Mouse (Mus musculus): Measurements from ENCODE around the gene Amd1. TPM values are rescaled to one million over a fixed set of nuclear protein-coding genes. Genes with fewer than 3 reads are reported as not detected.
A peak's percentile ranks its signal among the peaks of the same experiment; 100 is the strongest.

The Amd1 gene
- polyA plus RNA-seq, 1 experiment from 2014 or later, result 41.9 TPM

- no peak overlapping the region for H3K9ac ChIP-seq
- 0 out of 2 replicates have a peak, but pooled peaks cover 5% of the 10 kb centered on the region for H3K27me3 ChIP-seq
- no peaks in the 10 kb centered on the region for H3K9me3 ChIP-seq (replicated peaks)
- no peak for ATAC-seq (ENCODE audit: insufficient read depth)
- H3K4me2 ChIP-seq, result no peak overlapping the region
- H3K4me1 ChIP-seq (replicated peaks), result peaks cover 14% of the 10 kb centered on the region
- peaks cover 59% of the 10 kb centered on the region for H3K36me3 ChIP-seq (replicated peaks)
- H3K27ac ChIP-seq (replicated peaks), result no peak overlapping the region
- 75% methylated on average over 9 of the region's 9 CpGs for WGBS (ENCODE audit: insufficient replicate concordance)
- no peak overlapping the region for H3K4me3 ChIP-seq (replicated peaks)
Measured at GRCm38 (mm10) chr10:40249625-40250024, 52.4 kb downstream of the Amd1 start.

- H3K4me1 ChIP-seq (replicated peaks), result peaks cover 14% of the 10 kb centered on the region
- peaks cover 59% of the 10 kb centered on the region for H3K36me3 ChIP-seq (replicated peaks)
- H3K9me3 ChIP-seq (replicated peaks), result no peaks in the 10 kb centered on the region
- peak overlapping the region; percentile 74; the same call in 1 of the 2 replicates for H3K27ac ChIP-seq (replicated peaks)
- peak; percentile 25; the same call in 1 of the 2 replicates for ATAC-seq (ENCODE audit: insufficient read depth)
- 31% methylated on average over 11 of the region's 11 CpGs for WGBS (ENCODE audit: insufficient replicate concordance)
- H3K9ac ChIP-seq, result peak overlapping the region; percentile 72; the same call in 1 of the 2 replicates
- 0 out of 2 replicates have a peak, but pooled peaks cover 5% of the 10 kb centered on the region for H3K27me3 ChIP-seq
- peak overlapping the region; percentile 87 for H3K4me2 ChIP-seq
- peak overlapping the region; percentile 86 for H3K4me3 ChIP-seq (replicated peaks)
Measured at GRCm38 (mm10) chr10:40247166-40247716, 54.7 kb downstream of the Amd1 start.

GRCm38 (mm10) chr10:40246374-40247165 is 55.4 kb downstream of the Amd1 start, which contains the start of gene Rpf2:
Gene Rpf2 (minus strand): TSS chr10:40247036.
- H3K36me3 ChIP-seq (replicated peaks), result peaks cover 56% of the 10 kb centered on the region
- H3K9ac ChIP-seq, result peak within 1 kb of the TSS; percentile 72
- under 1% methylated on average over 54 of the region's 54 CpGs for WGBS (ENCODE audit: insufficient replicate concordance)
- peak within 1 kb of the TSS; percentile 87 for H3K4me2 ChIP-seq
- H3K9me3 ChIP-seq (replicated peaks), result no peaks in the 10 kb centered on the region
- H3K27ac ChIP-seq (replicated peaks), result peak within 1 kb of the TSS; percentile 74
- 0 out of 2 replicates have a peak, but pooled peaks cover 5% of the 10 kb centered on the region for H3K27me3 ChIP-seq
- ATAC-seq (ENCODE audit: insufficient read depth), result peak; percentile 81
- H3K4me3 ChIP-seq (replicated peaks), result peak within 1 kb of the TSS; percentile 86
- H3K4me1 ChIP-seq (replicated peaks), result peaks cover 14% of the 10 kb centered on the region

- H3K27ac ChIP-seq (replicated peaks), result no peak overlapping the region
- WGBS (ENCODE audit: insufficient replicate concordance), result 83% methylated on average over 5 of the region's 5 CpGs
- H3K9me3 ChIP-seq (replicated peaks), result no peaks in the 10 kb centered on the region
- H3K4me1 ChIP-seq (replicated peaks), result no peaks in the 10 kb centered on the region
- no peak overlapping the region for H3K9ac ChIP-seq
- no peak overlapping the region for H3K4me3 ChIP-seq (replicated peaks)
- no peaks in the 10 kb centered on the region for H3K27me3 ChIP-seq
- H3K36me3 ChIP-seq (replicated peaks), result peaks cover 57% of the 10 kb centered on the region
- ATAC-seq (ENCODE audit: insufficient read depth), result no peak
- H3K4me2 ChIP-seq, result no peak overlapping the region
Measured at GRCm38 (mm10) chr10:40237826-40238225, 64.2 kb downstream of the Amd1 start.

Other genes with a start within 250 kb of the Amd1 start
- gene Slc16a10, start 159.9 kb downstream of the Amd1 start, polyA plus RNA-seq (2015; fragmentation: Nextera tagmentation; extraction: Ambion mirVana), result 79.2 and 87.6 TPM in 2 replicates
- 28.0 and 32.8 TPM in 2 replicates for gene Rpf2, start 55.1 kb downstream of the Amd1 start, polyA plus RNA-seq (2015; fragmentation: Nextera tagmentation; extraction: Ambion mirVana)
- 24.7 and 25.5 TPM in 2 replicates for gene Gtf3c6, start 44.1 kb downstream of the Amd1 start, polyA plus RNA-seq (2015; fragmentation: Nextera tagmentation; extraction: Ambion mirVana)
- 2.9 and 3.5 TPM in 2 replicates for gene Cdk19, start 37.4 kb upstream of the Amd1 start, polyA plus RNA-seq (2015; fragmentation: Nextera tagmentation; extraction: Ambion mirVana)

All from liver, embryonic 15.5 days (tissue).